Mouse (Mus musculus): ENCODE measurements around the gene Pde8a. TPM values are rescaled to one million over a fixed set of nuclear protein-coding genes. Genes with fewer than 3 reads are reported as not detected.

Gene Pde8a
- polyA plus RNA-seq, 1 experiment from 2014 or later: 2.7 TPM

GRCm38 (mm10) chr7:81256773-81257172 lies 43.4 kb downstream of the Pde8a start:
- 77% methylated on average over 3 of the region's 3 CpGs for WGBS (ENCODE audit: insufficient replicate concordance)
- Histone ChIP-seq H3K4me2 (no peak overlapping the region), H3K9me3 (replicated peaks; ENCODE audit: control insufficient read depth, low read length) (no peaks in the 10 kb centered on the region), H3K36me3 (ENCODE audit: control insufficient read depth, insufficient read depth, low read length) (no peaks in the 10 kb centered on the region), H3K4me3 (ENCODE audit: low read depth, low read length) (no peak overlapping the region), H3K4me1 (ENCODE audit: control insufficient read depth, insufficient read depth, low read length) (no peaks in the 10 kb centered on the region; the same call in 1 of the 2 replicates), H3K27me3 (ENCODE audit: control insufficient read depth, insufficient read depth, low read length) (no peaks in the 10 kb centered on the region), H3K9ac (ENCODE audit: low read depth, low read length) (no peak overlapping the region), H3K27ac (ENCODE audit: low read depth, low read length) (no peak overlapping the region)
- ATAC-seq (replicated peaks; ENCODE audit: insufficient number of reproducible peaks, low FRiP score, low TSS enrichment): no peak

- 67% methylated on average over 7 of the region's 7 CpGs for WGBS (ENCODE audit: insufficient replicate concordance)
- Histone ChIP-seq H3K4me3 (ENCODE audit: low read depth, low read length) (no peak overlapping the region), H3K9ac (ENCODE audit: low read depth, low read length) (no peak overlapping the region), H3K4me1 (ENCODE audit: control insufficient read depth, insufficient read depth, low read length) (no peaks in the 10 kb centered on the region; the same call in 1 of the 2 replicates), H3K36me3 (ENCODE audit: control insufficient read depth, insufficient read depth, low read length) (no peaks in the 10 kb centered on the region), H3K27ac (ENCODE audit: low read depth, low read length) (no peak overlapping the region), H3K4me2 (no peak overlapping the region), H3K27me3 (ENCODE audit: control insufficient read depth, insufficient read depth, low read length) (no peaks in the 10 kb centered on the region), H3K9me3 (replicated peaks; ENCODE audit: control insufficient read depth, low read length) (no peaks in the 10 kb centered on the region)
- no peak for ATAC-seq (replicated peaks; ENCODE audit: insufficient number of reproducible peaks, low FRiP score, low TSS enrichment)
Measured at GRCm38 (mm10) chr7:81261548-81261947, 48.2 kb downstream of the Pde8a start.

- ATAC-seq (replicated peaks; ENCODE audit: insufficient number of reproducible peaks, low FRiP score, low TSS enrichment): no peak
- no peaks in the 10 kb centered on the region for H3K4me1 ChIP-seq (ENCODE audit: control insufficient read depth, insufficient read depth, low read length)
- WGBS (ENCODE audit: insufficient replicate concordance): 66% methylated on average over 3 of the region's 3 CpGs
- no peak overlapping the region for H3K4me2 ChIP-seq
- H3K27ac ChIP-seq (ENCODE audit: low read depth, low read length): no peak overlapping the region
- no peaks in the 10 kb centered on the region for H3K27me3 ChIP-seq (ENCODE audit: control insufficient read depth, insufficient read depth, low read length)
- no peaks in the 10 kb centered on the region for H3K9me3 ChIP-seq (replicated peaks; ENCODE audit: control insufficient read depth, low read length)
- no peak overlapping the region for H3K4me3 ChIP-seq (ENCODE audit: low read depth, low read length)
- H3K36me3 ChIP-seq (ENCODE audit: control insufficient read depth, insufficient read depth, low read length): no peaks in the 10 kb centered on the region; the same call in 1 of the 2 replicates
- no peak overlapping the region for H3K9ac ChIP-seq (ENCODE audit: low read depth, low read length)
Measured at GRCm38 (mm10) chr7:81272908-81273307, 59.5 kb downstream of the Pde8a start.

- no peaks in the 10 kb centered on the region for H3K9me3 ChIP-seq (replicated peaks; ENCODE audit: control insufficient read depth, low read length)
- no peak overlapping the region for H3K4me3 ChIP-seq (ENCODE audit: low read depth, low read length)
- no peak overlapping the region for H3K27ac ChIP-seq (ENCODE audit: low read depth, low read length)
- no peak overlapping the region for H3K9ac ChIP-seq (ENCODE audit: low read depth, low read length)
- 72% methylated on average over 6 of the region's 6 CpGs for whole genome bisulfite sequencing (ENCODE audit: insufficient replicate concordance)
- H3K27me3 ChIP-seq (ENCODE audit: control insufficient read depth, insufficient read depth, low read length): no peaks in the 10 kb centered on the region
- no peaks in the 10 kb centered on the region for H3K4me1 ChIP-seq (ENCODE audit: control insufficient read depth, insufficient read depth, low read length)
- H3K4me2 ChIP-seq: no peak overlapping the region
- no peaks in the 10 kb centered on the region; the same call in 1 of the 2 replicates for H3K36me3 ChIP-seq (ENCODE audit: control insufficient read depth, insufficient read depth, low read length)
- no peak for ATAC-seq (replicated peaks; ENCODE audit: insufficient number of reproducible peaks, low FRiP score, low TSS enrichment)
Measured at GRCm38 (mm10) chr7:81278966-81279365, 65.6 kb downstream of the Pde8a start.

GRCm38 (mm10) chr7:81281240-81281639 lies 67.8 kb downstream of the Pde8a start:
- Histone ChIP-seq H3K9ac (ENCODE audit: low read depth, low read length) (no peak overlapping the region), H3K4me1 (ENCODE audit: control insufficient read depth, insufficient read depth, low read length) (no peaks in the 10 kb centered on the region), H3K27ac (ENCODE audit: low read depth, low read length) (no peak overlapping the region), H3K36me3 (ENCODE audit: control insufficient read depth, insufficient read depth, low read length) (no peaks in the 10 kb centered on the region; the same call in 1 of the 2 replicates), H3K4me2 (no peak overlapping the region), H3K27me3 (ENCODE audit: control insufficient read depth, insufficient read depth, low read length) (no peaks in the 10 kb centered on the region), H3K9me3 (replicated peaks; ENCODE audit: control insufficient read depth, low read length) (no peaks in the 10 kb centered on the region), H3K4me3 (ENCODE audit: low read depth, low read length) (no peak overlapping the region)
- WGBS (ENCODE audit: insufficient replicate concordance): 84% methylated on average over 1 of the region's 1 CpGs
- no peak for ATAC-seq (replicated peaks; ENCODE audit: insufficient number of reproducible peaks, low FRiP score, low TSS enrichment)

- H3K27me3 ChIP-seq (ENCODE audit: control insufficient read depth, insufficient read depth, low read length): no peaks in the 10 kb centered on the region
- ATAC-seq (replicated peaks; ENCODE audit: insufficient number of reproducible peaks, low FRiP score, low TSS enrichment): no peak
- WGBS (ENCODE audit: insufficient replicate concordance): 44% methylated on average over 7 of the region's 7 CpGs
- no peak overlapping the region for H3K27ac ChIP-seq (ENCODE audit: low read depth, low read length)
- no peak overlapping the region; the same call in 1 of the 2 replicates for H3K9ac ChIP-seq (ENCODE audit: low read depth, low read length)
- no peak overlapping the region for H3K4me3 ChIP-seq (ENCODE audit: low read depth, low read length)
- 0 out of 2 replicates have a peak, but pooled peaks cover 3% of the 10 kb centered on the region for H3K4me1 ChIP-seq (ENCODE audit: control insufficient read depth, insufficient read depth, low read length)
- no peak overlapping the region for H3K4me2 ChIP-seq
- H3K9me3 ChIP-seq (replicated peaks; ENCODE audit: control insufficient read depth, low read length): no peaks in the 10 kb centered on the region
- H3K36me3 ChIP-seq (ENCODE audit: control insufficient read depth, insufficient read depth, low read length): no peaks in the 10 kb centered on the region
Measured at GRCm38 (mm10) chr7:81286456-81286855, 73.1 kb downstream of the Pde8a start.

GRCm38 (mm10) chr7:81286946-81287345 lies 73.5 kb downstream of the Pde8a start:
- H3K9me3 ChIP-seq (replicated peaks; ENCODE audit: control insufficient read depth, low read length): no peaks in the 10 kb centered on the region
- no peak for ATAC-seq (replicated peaks; ENCODE audit: insufficient number of reproducible peaks, low FRiP score, low TSS enrichment)
- H3K27me3 ChIP-seq (ENCODE audit: control insufficient read depth, insufficient read depth, low read length): no peaks in the 10 kb centered on the region
- H3K36me3 ChIP-seq (ENCODE audit: control insufficient read depth, insufficient read depth, low read length): no peaks in the 10 kb centered on the region
- 38% methylated on average over 8 of the region's 8 CpGs for WGBS (ENCODE audit: insufficient replicate concordance)
- 0 out of 2 replicates have a peak, but pooled peaks cover 3% of the 10 kb centered on the region for H3K4me1 ChIP-seq (ENCODE audit: control insufficient read depth, insufficient read depth, low read length)
- no peak overlapping the region for H3K4me2 ChIP-seq
- H3K9ac ChIP-seq (ENCODE audit: low read depth, low read length): no peak overlapping the region
- no peak overlapping the region for H3K4me3 ChIP-seq (ENCODE audit: low read depth, low read length)
- H3K27ac ChIP-seq (ENCODE audit: low read depth, low read length): no peak overlapping the region

- Histone ChIP-seq H3K36me3 (ENCODE audit: control insufficient read depth, insufficient read depth, low read length) (no peaks in the 10 kb centered on the region), H3K27me3 (ENCODE audit: control insufficient read depth, insufficient read depth, low read length) (no peaks in the 10 kb centered on the region), H3K27ac (ENCODE audit: low read depth, low read length) (no peak overlapping the region), H3K9me3 (replicated peaks; ENCODE audit: control insufficient read depth, low read length) (no peaks in the 10 kb centered on the region), H3K4me1 (ENCODE audit: control insufficient read depth, insufficient read depth, low read length) (no peaks in the 10 kb centered on the region), H3K9ac (ENCODE audit: low read depth, low read length) (no peak overlapping the region), H3K4me2 (no peak overlapping the region), H3K4me3 (ENCODE audit: low read depth, low read length) (no peak overlapping the region)
- ATAC-seq (replicated peaks; ENCODE audit: insufficient number of reproducible peaks, low FRiP score, low TSS enrichment): no peak
- 69% methylated on average over 2 of the region's 2 CpGs for WGBS (ENCODE audit: insufficient replicate concordance)
Measured at GRCm38 (mm10) chr7:81295169-81295568, 81.8 kb downstream of the Pde8a start.

- Histone ChIP-seq H3K4me3 (ENCODE audit: low read depth, low read length) (no peak overlapping the region), H3K4me1 (ENCODE audit: control insufficient read depth, insufficient read depth, low read length) (no peaks in the 10 kb centered on the region), H3K36me3 (ENCODE audit: control insufficient read depth, insufficient read depth, low read length) (no peaks in the 10 kb centered on the region), H3K27ac (ENCODE audit: low read depth, low read length) (no peak overlapping the region), H3K9ac (ENCODE audit: low read depth, low read length) (no peak overlapping the region), H3K27me3 (ENCODE audit: control insufficient read depth, insufficient read depth, low read length) (no peaks in the 10 kb centered on the region), H3K9me3 (replicated peaks; ENCODE audit: control insufficient read depth, low read length) (no peaks in the 10 kb centered on the region), H3K4me2 (no peak overlapping the region)
- no peak for ATAC-seq (replicated peaks; ENCODE audit: insufficient number of reproducible peaks, low FRiP score, low TSS enrichment)
- 37% methylated on average over 6 of the region's 6 CpGs for WGBS (ENCODE audit: insufficient replicate concordance)
Measured at GRCm38 (mm10) chr7:81298206-81298605, 84.8 kb downstream of the Pde8a start.
